Mouse (Mus musculus): Measurements from ENCODE around the gene Xpnpep2. TPM values are rescaled to one million over a fixed set of nuclear protein-coding genes. Genes with fewer than 3 reads are reported as not detected.

Xpnpep2 gene
- total RNA-seq, 4 experiments from 2014 or later = 0.09 to 1.1 (median 0.57) TPM

GRCm38 (mm10) chrX:48124132-48125071, 15.9 kb downstream of the Xpnpep2 start:
- peak in 1 of 2 experiments; percentile 40 for DNase-seq (ENCODE audit: low spot score in 2 of 2)

GRCm38 (mm10) chrX:48126903-48127476, 18.5 kb downstream of the Xpnpep2 start:
- no peak for DNase-seq (ENCODE audit: low spot score in 2 of 2)

- no peak for DNase-seq (ENCODE audit: low spot score in 2 of 2)
These were observed 19.1 kb downstream of the Xpnpep2 start for GRCm38 (mm10) chrX:48127502-48128218.

- DNase-seq (ENCODE audit: low spot score in 2 of 2) = no peak
These were observed 20.6 kb downstream of the Xpnpep2 start for GRCm38 (mm10) chrX:48129167-48129566.

- DNase-seq (ENCODE audit: low spot score in 2 of 2) = no peak
These were observed 28.4 kb downstream of the Xpnpep2 start for GRCm38 (mm10) chrX:48136935-48137334.

- DNase-seq (ENCODE audit: low spot score in 2 of 2) = no peak
These were observed 29.5 kb downstream of the Xpnpep2 start for GRCm38 (mm10) chrX:48138011-48138410.

- DNase-seq (ENCODE audit: low spot score in 2 of 2) = no peak
These were observed 30.2 kb downstream of the Xpnpep2 start for GRCm38 (mm10) chrX:48138539-48139275.

GRCm38 (mm10) chrX:48139368-48140285, 31.1 kb downstream of the Xpnpep2 start:
- no peak for DNase-seq (ENCODE audit: low spot score in 2 of 2)

- no peak for DNase-seq (ENCODE audit: low spot score in 2 of 2)
These were observed 31.9 kb downstream of the Xpnpep2 start for GRCm38 (mm10) chrX:48140286-48140877.

- DNase-seq (ENCODE audit: low spot score in 2 of 2) = no peak
These were observed 33.0 kb downstream of the Xpnpep2 start for GRCm38 (mm10) chrX:48141481-48141880.

- DNase-seq (ENCODE audit: low spot score in 2 of 2) = no peak
These were observed 35.1 kb downstream of the Xpnpep2 start for GRCm38 (mm10) chrX:48143415-48144335.

GRCm38 (mm10) chrX:48146262-48146661, 37.7 kb downstream of the Xpnpep2 start, which contains the start of gene Sash3:
Sash3 (plus strand) TSS chrX:48146436.
- no peak for DNase-seq (ENCODE audit: low spot score in 2 of 2)

GRCm38 (mm10) chrX:48147226-48147625, 38.7 kb downstream of the Xpnpep2 start:
- DNase-seq (ENCODE audit: low spot score in 2 of 2) = no peak

GRCm38 (mm10) chrX:48147741-48148186, 39.2 kb downstream of the Xpnpep2 start:
- no peak for DNase-seq (ENCODE audit: low spot score in 2 of 2)

GRCm38 (mm10) chrX:48152106-48152505, 43.6 kb downstream of the Xpnpep2 start:
- DNase-seq (ENCODE audit: low spot score in 2 of 2) = no peak

GRCm38 (mm10) chrX:48153414-48153813, 44.9 kb downstream of the Xpnpep2 start:
- DNase-seq (ENCODE audit: low spot score in 2 of 2) = no peak

GRCm38 (mm10) chrX:48153949-48154348, 45.4 kb downstream of the Xpnpep2 start:
- no peak for DNase-seq (ENCODE audit: low spot score in 2 of 2)

- no peak for DNase-seq (ENCODE audit: low spot score in 2 of 2)
These were observed 47.0 kb downstream of the Xpnpep2 start for GRCm38 (mm10) chrX:48155489-48155888.
